Mouse (Mus musculus): ENCODE results near the gene Lca5l. TPM values are rescaled to one million over a fixed set of nuclear protein-coding genes. Genes with fewer than 3 reads are reported as not detected.

Gene Lca5l
- 1.1 and 1.6 TPM in 2 replicates for polyA plus RNA-seq (2014; fragmentation: Nextera tagmentation; extraction: Ambion mirVana)

- H3K27ac ChIP-seq (ENCODE audit: low read depth, low read length), result peak within 1 kb of the TSS; percentile 44; the same call in 1 of the 2 replicates
- WGBS, result under 1% methylated on average over 74 of the region's 77 CpGs
- no peaks in the 10 kb centered on the region for H3K27me3 ChIP-seq (ENCODE audit: control insufficient read depth, insufficient read depth, low read length)
- H3K4me3 ChIP-seq (ENCODE audit: low read depth, low read length), result peak within 1 kb of the TSS; percentile 96
- H3K9ac ChIP-seq (ENCODE audit: low read length), result peak within 1 kb of the TSS; percentile 81
- DNase-seq (ENCODE audit: low spot score), result peak; percentile 100
- peaks cover 3% of the 10 kb centered on the region; the same call in 1 of the 2 replicates for H3K4me1 ChIP-seq (ENCODE audit: control insufficient read depth, insufficient read depth, low read length)
- peak within 1 kb of the TSS; percentile 75 for H3K4me2 ChIP-seq (ENCODE audit: low read depth)
- H3K9me3 ChIP-seq (ENCODE audit: control insufficient read depth, low read length), result no peaks in the 10 kb centered on the region
- ATAC-seq (ENCODE audit: insufficient read depth, low FRiP score, low TSS enrichment), result peak; percentile 95
- H3K36me3 ChIP-seq (ENCODE audit: control insufficient read depth, insufficient read depth, low read length), result no peaks in the 10 kb centered on the region
Observed at GRCm38 (mm10) chr16:96191531-96192506, at the start of gene Lca5l. Gene Lca5l (minus strand): TSS chr16:96192271.

- no peak within 1 kb of the TSS for H3K4me2 ChIP-seq (ENCODE audit: low read depth)
- DNase-seq (ENCODE audit: low spot score) (no peak), ATAC-seq (ENCODE audit: insufficient read depth, low FRiP score, low TSS enrichment) (no peak)
Observed at GRCm38 (mm10) chr16:96235366-96235970, 43.4 kb upstream of the Lca5l start, which contains the start of gene B3galt5. Gene B3galt5 (plus strand): TSS chr16:96235801.

GRCm38 (mm10) chr16:96233996-96234395, 41.9 kb upstream of the Lca5l start:
- no peaks in the 10 kb centered on the region for H3K9me3 ChIP-seq (ENCODE audit: control insufficient read depth, low read length)
- H3K4me1 ChIP-seq (ENCODE audit: control insufficient read depth, insufficient read depth, low read length), result 0 out of 2 replicates have a peak, but pooled peaks cover 3% of the 10 kb centered on the region
- ATAC-seq (ENCODE audit: insufficient read depth, low FRiP score, low TSS enrichment), result no peak
- H3K4me3 ChIP-seq (ENCODE audit: low read depth, low read length), result no peak overlapping the region
- no peaks in the 10 kb centered on the region for H3K36me3 ChIP-seq (ENCODE audit: control insufficient read depth, insufficient read depth, low read length)
- H3K4me2 ChIP-seq (ENCODE audit: low read depth), result no peak overlapping the region
- H3K27me3 ChIP-seq (ENCODE audit: control insufficient read depth, insufficient read depth, low read length), result no peaks in the 10 kb centered on the region
- 87% methylated on average over 8 of the region's 8 CpGs for WGBS
- no peak overlapping the region for H3K27ac ChIP-seq (ENCODE audit: low read depth, low read length)
- no peak overlapping the region for H3K9ac ChIP-seq (ENCODE audit: low read length)
- no peak for DNase-seq (ENCODE audit: low spot score)

More at GRCm38 (mm10) chr16:96235366-96235970, 43.4 kb upstream of the Lca5l start, which contains the start of gene B3galt5:
- H3K9ac ChIP-seq (ENCODE audit: low read length), result no peak within 1 kb of the TSS; the same call in 1 of the 2 replicates
- no peaks in the 10 kb centered on the region for H3K27me3 ChIP-seq (ENCODE audit: control insufficient read depth, insufficient read depth, low read length)
- H3K36me3 ChIP-seq (ENCODE audit: control insufficient read depth, insufficient read depth, low read length), result no peaks in the 10 kb centered on the region
- 0 out of 2 replicates have a peak, but pooled peaks cover 3% of the 10 kb centered on the region for H3K4me1 ChIP-seq (ENCODE audit: control insufficient read depth, insufficient read depth, low read length)
- H3K4me3 ChIP-seq (ENCODE audit: low read depth, low read length), result no peak within 1 kb of the TSS
- no peaks in the 10 kb centered on the region for H3K9me3 ChIP-seq (ENCODE audit: control insufficient read depth, low read length)
- WGBS, result 74% methylated on average over 17 of the region's 17 CpGs
- H3K27ac ChIP-seq (ENCODE audit: low read depth, low read length), result no peak within 1 kb of the TSS

- ATAC-seq (ENCODE audit: insufficient read depth, low FRiP score, low TSS enrichment) (no peak), DNase-seq (ENCODE audit: low spot score) (no peak)
- H3K4me2 ChIP-seq (ENCODE audit: low read depth), result no peak overlapping the region
- no peak overlapping the region for H3K9ac ChIP-seq (ENCODE audit: low read length)
- H3K4me1 ChIP-seq (ENCODE audit: control insufficient read depth, insufficient read depth, low read length), result 0 out of 2 replicates have a peak, but pooled peaks cover 3% of the 10 kb centered on the region
- no peak overlapping the region for H3K27ac ChIP-seq (ENCODE audit: low read depth, low read length)
- 85% methylated on average over 7 of the region's 8 CpGs for WGBS
- H3K27me3 ChIP-seq (ENCODE audit: control insufficient read depth, insufficient read depth, low read length), result no peaks in the 10 kb centered on the region
- no peaks in the 10 kb centered on the region for H3K36me3 ChIP-seq (ENCODE audit: control insufficient read depth, insufficient read depth, low read length)
- H3K9me3 ChIP-seq (ENCODE audit: control insufficient read depth, low read length), result no peaks in the 10 kb centered on the region
- no peak overlapping the region for H3K4me3 ChIP-seq (ENCODE audit: low read depth, low read length)
Observed at GRCm38 (mm10) chr16:96231974-96232373, 39.9 kb upstream of the Lca5l start.

- WGBS, result 97% methylated on average over 4 of the region's 4 CpGs
- Histone ChIP-seq H3K4me3 (ENCODE audit: low read depth, low read length) (no peak overlapping the region), H3K27ac (ENCODE audit: low read depth, low read length) (no peak overlapping the region), H3K4me1 (ENCODE audit: control insufficient read depth, insufficient read depth, low read length) (0 out of 2 replicates have a peak, but pooled peaks cover 3% of the 10 kb centered on the region), H3K9ac (ENCODE audit: low read length) (no peak overlapping the region), H3K36me3 (ENCODE audit: control insufficient read depth, insufficient read depth, low read length) (no peaks in the 10 kb centered on the region), H3K4me2 (ENCODE audit: low read depth) (no peak overlapping the region), H3K9me3 (ENCODE audit: control insufficient read depth, low read length) (no peaks in the 10 kb centered on the region), H3K27me3 (ENCODE audit: control insufficient read depth, insufficient read depth, low read length) (no peaks in the 10 kb centered on the region)
- DNase-seq (ENCODE audit: low spot score) (no peak), ATAC-seq (ENCODE audit: insufficient read depth, low FRiP score, low TSS enrichment) (no peak)
Observed at GRCm38 (mm10) chr16:96231251-96231650, 39.2 kb upstream of the Lca5l start.

GRCm38 (mm10) chr16:96230411-96230810, 38.3 kb upstream of the Lca5l start:
- peak; percentile 80 for ATAC-seq (ENCODE audit: insufficient read depth, low FRiP score, low TSS enrichment)
- 33% methylated on average over 11 of the region's 11 CpGs for WGBS

GRCm38 (mm10) chr16:96229044-96229555, 37.0 kb upstream of the Lca5l start:
- Histone ChIP-seq H3K27ac (ENCODE audit: low read depth, low read length) (no peak overlapping the region), H3K4me2 (ENCODE audit: low read depth) (no peak overlapping the region), H3K36me3 (ENCODE audit: control insufficient read depth, insufficient read depth, low read length) (no peaks in the 10 kb centered on the region), H3K4me1 (ENCODE audit: control insufficient read depth, insufficient read depth, low read length) (no peaks in the 10 kb centered on the region), H3K4me3 (ENCODE audit: low read depth, low read length) (no peak overlapping the region), H3K9ac (ENCODE audit: low read length) (no peak overlapping the region), H3K27me3 (ENCODE audit: control insufficient read depth, insufficient read depth, low read length) (no peaks in the 10 kb centered on the region), H3K9me3 (ENCODE audit: control insufficient read depth, low read length) (no peaks in the 10 kb centered on the region)
- WGBS, result 58% methylated on average over 8 of the region's 8 CpGs
- ATAC-seq (ENCODE audit: insufficient read depth, low FRiP score, low TSS enrichment), result no peak
- DNase-seq (ENCODE audit: low spot score), result no peak

More at GRCm38 (mm10) chr16:96230411-96230810, 38.3 kb upstream of the Lca5l start:
- Histone ChIP-seq H3K9me3 (ENCODE audit: control insufficient read depth, low read length) (no peaks in the 10 kb centered on the region), H3K4me1 (ENCODE audit: control insufficient read depth, insufficient read depth, low read length) (0 out of 2 replicates have a peak, but pooled peaks cover 2% of the 10 kb centered on the region), H3K4me2 (ENCODE audit: low read depth) (no peak overlapping the region), H3K36me3 (ENCODE audit: control insufficient read depth, insufficient read depth, low read length) (no peaks in the 10 kb centered on the region), H3K27me3 (ENCODE audit: control insufficient read depth, insufficient read depth, low read length) (no peaks in the 10 kb centered on the region), H3K27ac (ENCODE audit: low read depth, low read length) (no peak overlapping the region), H3K9ac (ENCODE audit: low read length) (no peak overlapping the region), H3K4me3 (ENCODE audit: low read depth, low read length) (no peak overlapping the region)
- DNase-seq (ENCODE audit: low spot score), result peak; percentile 82

- no peaks in the 10 kb centered on the region for H3K27me3 ChIP-seq (ENCODE audit: control insufficient read depth, insufficient read depth, low read length)
- WGBS, result 83% methylated on average over 13 of the region's 13 CpGs
- no peak overlapping the region for H3K4me3 ChIP-seq (ENCODE audit: low read depth, low read length)
- H3K4me1 ChIP-seq (ENCODE audit: control insufficient read depth, insufficient read depth, low read length), result no peaks in the 10 kb centered on the region
- H3K9me3 ChIP-seq (ENCODE audit: control insufficient read depth, low read length), result no peaks in the 10 kb centered on the region
- H3K4me2 ChIP-seq (ENCODE audit: low read depth), result no peak overlapping the region
- no peak for ATAC-seq (ENCODE audit: insufficient read depth, low FRiP score, low TSS enrichment)
- DNase-seq (ENCODE audit: low spot score), result no peak
- H3K27ac ChIP-seq (ENCODE audit: low read depth, low read length), result no peak overlapping the region
- H3K36me3 ChIP-seq (ENCODE audit: control insufficient read depth, insufficient read depth, low read length), result no peaks in the 10 kb centered on the region
- no peak overlapping the region for H3K9ac ChIP-seq (ENCODE audit: low read length)
Observed at GRCm38 (mm10) chr16:96228438-96228837, 36.4 kb upstream of the Lca5l start.
